Mouse (Mus musculus): ENCODE data around the gene Rad17. TPM values are rescaled to one million over a fixed set of nuclear protein-coding genes. Genes with fewer than 3 reads are reported as not detected.

Rad17 gene
- polyA plus RNA-seq (2015; fragmentation: Nextera tagmentation; extraction: Ambion mirVana): 10.4 and 11.9 TPM in 2 replicates

- H3K27ac ChIP-seq (replicated peaks): peak within 1 kb of the TSS; percentile 88
- peaks cover 30% of the 10 kb centered on the region for H3K4me1 ChIP-seq (replicated peaks)
- H3K4me3 ChIP-seq (replicated peaks): peak within 1 kb of the TSS; percentile 72
- peak within 1 kb of the TSS; percentile 84 for H3K4me2 ChIP-seq
- H3K9me3 ChIP-seq (replicated peaks): no peaks in the 10 kb centered on the region
- H3K36me3 ChIP-seq (replicated peaks): peaks cover 40% of the 10 kb centered on the region
- peak within 1 kb of the TSS; percentile 88 for H3K9ac ChIP-seq
- H3K27me3 ChIP-seq: no peaks in the 10 kb centered on the region
- WGBS (ENCODE audit: insufficient replicate concordance): under 1% methylated on average over 72 of the region's 73 CpGs
- peak; percentile 97 for ATAC-seq (ENCODE audit: insufficient read depth)
Observed at GRCm38 (mm10) chr13:100650550-100651438, at the start of gene Rad17, which contains the start of gene Ak6. Gene Rad17, minus strand, starts transcription at chr13:100651051. Gene Ak6, plus strand, starts transcription at chr13:100650979.

GRCm38 (mm10) chr13:100698866-100699265 lies 48.0 kb upstream of the Rad17 start:
- Histone ChIP-seq H3K27me3 (no peaks in the 10 kb centered on the region), H3K36me3 (replicated peaks) (peaks cover 62% of the 10 kb centered on the region), H3K4me1 (replicated peaks) (no peaks in the 10 kb centered on the region), H3K9me3 (replicated peaks) (no peaks in the 10 kb centered on the region), H3K9ac (no peak overlapping the region), H3K4me2 (no peak overlapping the region), H3K27ac (replicated peaks) (no peak overlapping the region), H3K4me3 (replicated peaks) (no peak overlapping the region)
- 91% methylated on average over 10 of the region's 10 CpGs for WGBS (ENCODE audit: insufficient replicate concordance)
- no peak for ATAC-seq (ENCODE audit: insufficient read depth)

GRCm38 (mm10) chr13:100697541-100697940 lies 46.7 kb upstream of the Rad17 start:
- H3K9me3 ChIP-seq (replicated peaks): no peaks in the 10 kb centered on the region
- no peak overlapping the region for H3K9ac ChIP-seq
- H3K27ac ChIP-seq (replicated peaks): no peak overlapping the region
- peaks cover 50% of the 10 kb centered on the region for H3K36me3 ChIP-seq (replicated peaks)
- H3K27me3 ChIP-seq: no peaks in the 10 kb centered on the region
- WGBS (ENCODE audit: insufficient replicate concordance): 63% methylated on average over 3 of the region's 3 CpGs
- no peak overlapping the region for H3K4me3 ChIP-seq (replicated peaks)
- no peak for ATAC-seq (ENCODE audit: insufficient read depth)
- no peaks in the 10 kb centered on the region for H3K4me1 ChIP-seq (replicated peaks)
- no peak overlapping the region for H3K4me2 ChIP-seq

- H3K4me3 ChIP-seq (replicated peaks): no peak overlapping the region
- peaks cover 21% of the 10 kb centered on the region for H3K36me3 ChIP-seq (replicated peaks)
- no peaks in the 10 kb centered on the region for H3K4me1 ChIP-seq (replicated peaks)
- H3K9me3 ChIP-seq (replicated peaks): no peaks in the 10 kb centered on the region
- 57% methylated on average over 7 of the region's 7 CpGs for WGBS (ENCODE audit: insufficient replicate concordance)
- no peak overlapping the region for H3K27ac ChIP-seq (replicated peaks)
- H3K9ac ChIP-seq: no peak overlapping the region
- H3K27me3 ChIP-seq: no peaks in the 10 kb centered on the region
- H3K4me2 ChIP-seq: no peak overlapping the region
- ATAC-seq (ENCODE audit: insufficient read depth): no peak
Observed at GRCm38 (mm10) chr13:100687513-100687912, 36.7 kb upstream of the Rad17 start.

- no peaks in the 10 kb centered on the region for H3K27me3 ChIP-seq
- no peak overlapping the region for H3K4me2 ChIP-seq
- 59% methylated on average over 2 of the region's 2 CpGs for WGBS (ENCODE audit: insufficient replicate concordance)
- H3K4me1 ChIP-seq (replicated peaks): no peaks in the 10 kb centered on the region
- H3K36me3 ChIP-seq (replicated peaks): peaks cover 12% of the 10 kb centered on the region; the same call in 1 of the 2 replicates
- no peak overlapping the region for H3K4me3 ChIP-seq (replicated peaks)
- H3K27ac ChIP-seq (replicated peaks): no peak overlapping the region
- H3K9me3 ChIP-seq (replicated peaks): no peaks in the 10 kb centered on the region
- no peak overlapping the region for H3K9ac ChIP-seq
- no peak for ATAC-seq (ENCODE audit: insufficient read depth)
Observed at GRCm38 (mm10) chr13:100684355-100684754, 33.5 kb upstream of the Rad17 start.

- no peak for ATAC-seq (ENCODE audit: insufficient read depth)
- no peaks in the 10 kb centered on the region for H3K9me3 ChIP-seq (replicated peaks)
- 57% methylated on average over 2 of the region's 2 CpGs for WGBS (ENCODE audit: insufficient replicate concordance)
- no peak overlapping the region for H3K4me2 ChIP-seq
- no peak overlapping the region for H3K9ac ChIP-seq
- H3K36me3 ChIP-seq (replicated peaks): peaks cover 11% of the 10 kb centered on the region; the same call in 1 of the 2 replicates
- no peak overlapping the region for H3K4me3 ChIP-seq (replicated peaks)
- H3K4me1 ChIP-seq (replicated peaks): no peaks in the 10 kb centered on the region
- H3K27me3 ChIP-seq: no peaks in the 10 kb centered on the region
- H3K27ac ChIP-seq (replicated peaks): no peak overlapping the region
Observed at GRCm38 (mm10) chr13:100682837-100683236, 32.0 kb upstream of the Rad17 start.

GRCm38 (mm10) chr13:100681615-100682014 lies 30.8 kb upstream of the Rad17 start:
- H3K4me1 ChIP-seq (replicated peaks): 0 out of 2 replicates have a peak, but pooled peaks cover 1% of the 10 kb centered on the region
- H3K4me2 ChIP-seq: no peak overlapping the region
- ATAC-seq (ENCODE audit: insufficient read depth): no peak
- 69% methylated on average over 8 of the region's 8 CpGs for WGBS (ENCODE audit: insufficient replicate concordance)
- no peak overlapping the region for H3K27ac ChIP-seq (replicated peaks)
- H3K9me3 ChIP-seq (replicated peaks): no peaks in the 10 kb centered on the region
- H3K9ac ChIP-seq: no peak overlapping the region
- no peak overlapping the region for H3K4me3 ChIP-seq (replicated peaks)
- H3K36me3 ChIP-seq (replicated peaks): peaks cover 8% of the 10 kb centered on the region; the same call in 1 of the 2 replicates
- no peaks in the 10 kb centered on the region for H3K27me3 ChIP-seq

- H3K4me1 ChIP-seq (replicated peaks): 0 out of 2 replicates have a peak, but pooled peaks cover 6% of the 10 kb centered on the region
- H3K27ac ChIP-seq (replicated peaks): peak overlapping the region; percentile 59
- H3K36me3 ChIP-seq (replicated peaks): peaks cover 3% of the 10 kb centered on the region; the same call in 1 of the 2 replicates
- 64% methylated on average over 15 of the region's 15 CpGs for WGBS (ENCODE audit: insufficient replicate concordance)
- no peaks in the 10 kb centered on the region for H3K9me3 ChIP-seq (replicated peaks)
- H3K27me3 ChIP-seq: no peaks in the 10 kb centered on the region
- no peak; the same call in 1 of the 2 replicates for ATAC-seq (ENCODE audit: insufficient read depth)
- no peak overlapping the region for H3K9ac ChIP-seq
- H3K4me2 ChIP-seq: peak overlapping the region; percentile 23
- H3K4me3 ChIP-seq (replicated peaks): peak overlapping the region; percentile 18; the same call in 1 of the 2 replicates
Observed at GRCm38 (mm10) chr13:100675936-100676635, 25.2 kb upstream of the Rad17 start.

- WGBS (ENCODE audit: insufficient replicate concordance): 8% methylated on average over 9 of the region's 9 CpGs
- peak overlapping the region; percentile 63 for H3K4me3 ChIP-seq (replicated peaks)
- H3K27me3 ChIP-seq: peaks cover 14% of the 10 kb centered on the region; the same call in 1 of the 2 replicates
- H3K9me3 ChIP-seq (replicated peaks): no peaks in the 10 kb centered on the region
- ATAC-seq (ENCODE audit: insufficient read depth): no peak
- H3K27ac ChIP-seq (replicated peaks): peak overlapping the region; percentile 75
- peak overlapping the region; percentile 78 for H3K4me2 ChIP-seq
- peaks cover 17% of the 10 kb centered on the region; the same call in 1 of the 2 replicates for H3K4me1 ChIP-seq (replicated peaks)
- H3K9ac ChIP-seq: peak overlapping the region; percentile 52; the same call in 1 of the 2 replicates
- peaks cover 12% of the 10 kb centered on the region for H3K36me3 ChIP-seq (replicated peaks)
Observed at GRCm38 (mm10) chr13:100670181-100670741, 19.4 kb upstream of the Rad17 start.

GRCm38 (mm10) chr13:100669291-100670022 lies 18.6 kb upstream of the Rad17 start, which contains the start of gene Ccdc125:
Gene Ccdc125, plus strand, starts transcription at chr13:100669717.
- Histone ChIP-seq H3K4me2 (peak within 1 kb of the TSS; percentile 78), H3K4me3 (replicated peaks) (peak within 1 kb of the TSS; percentile 63), H3K27ac (replicated peaks) (peak within 1 kb of the TSS; percentile 75), H3K9me3 (replicated peaks) (no peaks in the 10 kb centered on the region), H3K9ac (peak within 1 kb of the TSS; percentile 52), H3K27me3 (peaks cover 14% of the 10 kb centered on the region; the same call in 1 of the 2 replicates), H3K36me3 (replicated peaks) (peaks cover 12% of the 10 kb centered on the region), H3K4me1 (replicated peaks) (peaks cover 17% of the 10 kb centered on the region; the same call in 1 of the 2 replicates)
- WGBS (ENCODE audit: insufficient replicate concordance): under 1% methylated on average over 44 of the region's 44 CpGs
- peak; percentile 32; the same call in 1 of the 2 replicates for ATAC-seq (ENCODE audit: insufficient read depth)

Measured in liver, embryonic 15.5 days (tissue).